Mouse (Mus musculus) heart, adult 2 months (tissue): ENCODE data around the gene Sh3bgrl3.

Experiments
- CTCF ChIP-seq: fragments of 200-600 bp; IDR thresholded peaks from 2 replicates; pipeline ENCODE4 v1.8.1; 2022; ENCODE audit warnings: antibody characterized with exemption, mild to moderate bottlenecking, moderate library complexity
- POLR2A ChIP-seq: fragments of 200-500 bp; IDR thresholded peaks from 2 replicates; pipeline ENCODE4 v1.6.1; 2011; ENCODE audit warnings: mild to moderate bottlenecking, low read depth, low read length, control low read depth; ENCODE audit not compliant: insufficient read depth

GRCm38 (mm10) chr4:134110653-134111052 lies 17.9 kb downstream of the Sh3bgrl3 start:
- TF ChIP-seq CTCF, result no peak
- TF ChIP-seq POLR2A, result no peak
